Mouse (Mus musculus) liver, embryonic 15.5 days (tissue): ENCODE data around the gene Rab27a. TPM values are rescaled to one million over a fixed set of nuclear protein-coding genes. Genes with fewer than 3 reads are reported as not detected.

ENCODE experiments used
- ATAC-seq: fragments of 200-750 bp; cut with Nextera tagmentation; 2 replicates; pipeline ENCODE4 v1.8.0; 2017; ENCODE audit warnings: moderate number of reproducible peaks, mild to moderate bottlenecking, moderate library complexity; ENCODE audit not compliant: insufficient read depth
- H3K27ac ChIP-seq: fragments of 300-500 bp; sonication (generic); replicated peaks from 2 replicates; pipeline ENCODE4 v1.5.1; 2015; ENCODE audit warnings: mild to moderate bottlenecking, inconsistent platforms
- H3K27me3 ChIP-seq: fragments of 300-500 bp; sonication (generic); 2 replicates; pipeline ENCODE4 v1.6.1; 2015; ENCODE audit warnings: mild to moderate bottlenecking, inconsistent platforms
- H3K36me3 ChIP-seq: fragments of 300-500 bp; sonication (generic); replicated peaks from 2 replicates; pipeline ENCODE4 v1.6.1; 2015; ENCODE audit warnings: moderate library complexity, mild to moderate bottlenecking, inconsistent platforms
- H3K4me1 ChIP-seq: fragments of 300-500 bp; sonication (generic); replicated peaks from 2 replicates; pipeline ENCODE4 v1.6.1; 2015; ENCODE audit warnings: inconsistent platforms
- H3K4me2 ChIP-seq: fragments of 300-500 bp; sonication (generic); 2 replicates; pipeline ENCODE4 v1.6.1; 2015; ENCODE audit warnings: moderate library complexity, mild to moderate bottlenecking, inconsistent platforms
- H3K4me3 ChIP-seq: fragments of 300-500 bp; sonication (generic); replicated peaks from 2 replicates; pipeline ENCODE4 v1.5.1; 2015; ENCODE audit warnings: mild to moderate bottlenecking, inconsistent platforms
- H3K9ac ChIP-seq: fragments of 300-500 bp; sonication (generic); 2 replicates; pipeline ENCODE4 v1.6.1; 2015; ENCODE audit warnings: moderate library complexity, mild to moderate bottlenecking, inconsistent platforms
- H3K9me3 ChIP-seq: fragments of 300-500 bp; sonication (generic); replicated peaks from 2 replicates; pipeline ENCODE4 v1.6.1; 2016; ENCODE audit warnings: inconsistent platforms
- WGBS: fragments of 180-500 bp; shearing (Covaris S2); methylation state at CpG from one replicate; pipeline ENCODE4 v1.1.7; 2015; ENCODE audit warnings: mixed read lengths; ENCODE audit not compliant: insufficient replicate concordance; 5-methylcytosine and 5-hydroxymethylcytosine counted together
- polyA plus RNA-seq: library from polyadenylated mRNA; unstranded; fragments of >200 nt; fragmentation: Nextera tagmentation; extraction: Ambion mirVana; gene quantifications from 2 replicates; pipeline ENCODE4 v1.2.1, GENCODE M21; 2015

Rab27a gene
- 6.6 and 7.5 TPM in 2 replicates for polyA plus RNA-seq

DNA sequence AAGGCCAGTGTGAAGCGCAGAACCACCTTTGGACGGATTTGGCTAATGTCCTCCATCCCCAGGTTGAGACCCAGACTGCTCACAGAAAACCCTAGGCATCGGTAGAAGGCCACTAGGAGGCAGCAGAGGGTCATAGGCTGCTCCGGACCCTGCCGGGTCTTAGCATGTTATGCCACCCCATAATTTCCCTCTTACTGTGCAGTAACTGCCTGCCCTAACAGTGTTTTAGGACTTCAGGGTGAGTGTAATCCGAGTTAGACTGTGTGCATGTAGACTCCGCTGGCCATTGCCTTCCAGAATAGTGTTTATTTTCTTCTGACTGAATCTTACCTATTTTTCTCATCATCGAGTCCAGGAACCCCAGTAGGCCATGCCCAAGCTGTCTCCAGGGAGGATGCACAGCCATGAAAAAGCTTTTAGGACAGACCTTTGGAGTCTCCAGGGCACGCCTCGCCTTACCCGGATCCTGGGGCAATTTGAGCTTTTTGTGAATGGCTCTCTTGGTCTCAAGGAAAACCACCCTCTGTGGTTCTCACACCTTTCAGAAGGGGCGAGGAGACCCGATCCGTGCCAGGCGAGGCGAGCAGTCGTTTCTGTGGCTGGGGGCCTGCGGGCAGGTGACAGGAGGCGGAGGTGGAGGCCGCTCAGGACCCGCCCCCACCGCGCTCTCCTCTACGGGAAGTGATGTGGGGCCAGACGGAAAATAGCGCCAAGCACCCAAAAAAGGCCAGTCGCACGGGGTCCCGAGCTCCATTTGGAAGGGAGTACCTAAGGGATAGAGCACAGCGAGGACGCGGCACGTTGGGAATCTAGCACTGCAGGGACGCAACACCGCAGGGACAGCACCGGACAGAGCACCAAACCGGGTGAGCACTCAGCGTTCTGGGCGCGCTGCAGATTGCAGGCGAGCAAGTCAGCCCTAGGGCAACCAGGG, at the start of gene Rab27a:
Rab27a (plus strand) TSS at position 709 of the 934 bp plus-strand sequence.
- H3K9me3 ChIP-seq: no peaks in the 10 kb centered on the region
- H3K4me2 ChIP-seq: peak within 1 kb of the TSS; percentile 86
- H3K27ac ChIP-seq: peak within 1 kb of the TSS; percentile 45
- peak within 1 kb of the TSS; percentile 46 for H3K9ac ChIP-seq
- H3K4me3 ChIP-seq: peak within 1 kb of the TSS; percentile 60
- no peaks in the 10 kb centered on the region for H3K36me3 ChIP-seq
- 2% methylated on average over 41 of the region's 41 CpGs for whole genome bisulfite sequencing
- peaks cover 30% of the 10 kb centered on the region for H3K4me1 ChIP-seq
- ATAC-seq: peak; percentile 61
- H3K27me3 ChIP-seq: no peaks in the 10 kb centered on the region

DNA sequence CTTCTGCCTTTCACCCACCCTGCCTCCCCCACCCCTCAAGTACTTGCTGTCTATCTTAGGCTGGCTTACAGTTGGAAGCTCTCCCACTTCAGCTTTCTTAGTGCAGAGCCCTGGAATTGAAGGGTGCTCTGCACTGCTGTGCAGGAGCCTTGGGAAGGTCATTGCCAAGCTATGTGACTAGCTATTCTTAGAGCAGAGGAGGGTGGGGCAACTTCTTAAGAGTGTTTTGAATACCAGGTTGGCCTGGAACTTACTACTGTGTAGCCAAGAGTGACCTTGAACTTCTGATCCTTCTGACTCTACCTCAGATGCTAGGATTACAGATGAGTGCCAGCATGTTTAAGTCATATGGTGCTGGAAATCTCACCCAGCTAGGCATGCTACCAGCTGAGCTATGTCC, 48.5 kb upstream of the Rab27a start:
- Histone ChIP-seq H3K4me1 (peaks cover under 1% of the 10 kb centered on the region; the same call in 1 of the 2 replicates), H3K27me3 (no peaks in the 10 kb centered on the region), H3K9me3 (no peaks in the 10 kb centered on the region), H3K4me2 (no peak overlapping the region), H3K27ac (no peak overlapping the region), H3K4me3 (no peak overlapping the region), H3K9ac (no peak overlapping the region), H3K36me3 (no peaks in the 10 kb centered on the region)
- no peak for ATAC-seq

DNA sequence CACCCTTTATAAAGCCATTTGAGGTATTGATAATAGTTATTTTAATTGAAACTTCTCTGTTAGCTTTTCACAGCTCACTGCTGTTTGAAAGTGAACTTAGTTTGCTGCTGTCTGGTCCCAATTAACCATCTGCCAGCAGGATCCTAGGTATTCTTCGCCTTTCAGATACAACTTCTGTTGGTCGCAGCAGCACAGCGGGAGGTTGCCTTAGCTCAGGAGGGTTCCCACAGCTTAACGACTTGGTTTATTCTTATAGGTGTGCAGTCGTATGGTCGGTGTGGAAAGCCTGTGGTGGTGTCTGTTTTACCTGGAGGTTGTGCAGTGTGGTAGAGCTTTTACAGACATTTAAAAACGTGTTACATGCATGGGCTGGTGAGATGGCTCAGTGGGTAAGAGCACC, 47.8 kb upstream of the Rab27a start:
- no peak overlapping the region for H3K4me2 ChIP-seq
- H3K27ac ChIP-seq: no peak overlapping the region
- no peaks in the 10 kb centered on the region for H3K36me3 ChIP-seq
- no peak overlapping the region for H3K9ac ChIP-seq
- no peaks in the 10 kb centered on the region for H3K4me1 ChIP-seq
- WGBS: 64% methylated on average over 7 of the region's 7 CpGs
- H3K4me3 ChIP-seq: no peak overlapping the region
- no peaks in the 10 kb centered on the region for H3K9me3 ChIP-seq
- ATAC-seq: no peak
- H3K27me3 ChIP-seq: no peaks in the 10 kb centered on the region

DNA sequence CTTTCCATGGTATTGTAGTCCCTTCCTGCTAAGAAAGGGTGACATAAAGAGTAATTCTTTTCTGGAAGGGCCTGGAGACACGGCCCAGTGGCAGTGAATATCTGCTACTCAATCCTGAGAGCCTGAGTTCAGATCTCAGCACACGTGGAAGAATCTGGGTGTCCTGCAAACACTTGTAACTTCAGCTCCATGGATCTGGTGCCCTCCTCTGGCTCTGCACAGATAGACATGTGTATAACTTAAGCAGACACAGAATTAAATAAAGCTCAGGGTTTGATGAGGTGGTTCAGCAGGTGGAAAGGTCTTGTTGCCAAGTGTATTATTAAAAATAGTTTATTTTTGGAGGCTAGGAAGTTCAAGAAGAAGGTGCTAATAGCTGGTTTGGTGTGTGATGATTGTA, 44.2 kb upstream of the Rab27a start:
- no peak overlapping the region for H3K9ac ChIP-seq
- H3K4me1 ChIP-seq: no peaks in the 10 kb centered on the region
- no peak overlapping the region for H3K27ac ChIP-seq
- H3K9me3 ChIP-seq: no peaks in the 10 kb centered on the region
- H3K27me3 ChIP-seq: no peaks in the 10 kb centered on the region
- no peak overlapping the region for H3K4me3 ChIP-seq
- ATAC-seq: no peak
- H3K36me3 ChIP-seq: no peaks in the 10 kb centered on the region
- WGBS: 48% methylated on average over 2 of the region's 2 CpGs
- no peak overlapping the region for H3K4me2 ChIP-seq

DNA sequence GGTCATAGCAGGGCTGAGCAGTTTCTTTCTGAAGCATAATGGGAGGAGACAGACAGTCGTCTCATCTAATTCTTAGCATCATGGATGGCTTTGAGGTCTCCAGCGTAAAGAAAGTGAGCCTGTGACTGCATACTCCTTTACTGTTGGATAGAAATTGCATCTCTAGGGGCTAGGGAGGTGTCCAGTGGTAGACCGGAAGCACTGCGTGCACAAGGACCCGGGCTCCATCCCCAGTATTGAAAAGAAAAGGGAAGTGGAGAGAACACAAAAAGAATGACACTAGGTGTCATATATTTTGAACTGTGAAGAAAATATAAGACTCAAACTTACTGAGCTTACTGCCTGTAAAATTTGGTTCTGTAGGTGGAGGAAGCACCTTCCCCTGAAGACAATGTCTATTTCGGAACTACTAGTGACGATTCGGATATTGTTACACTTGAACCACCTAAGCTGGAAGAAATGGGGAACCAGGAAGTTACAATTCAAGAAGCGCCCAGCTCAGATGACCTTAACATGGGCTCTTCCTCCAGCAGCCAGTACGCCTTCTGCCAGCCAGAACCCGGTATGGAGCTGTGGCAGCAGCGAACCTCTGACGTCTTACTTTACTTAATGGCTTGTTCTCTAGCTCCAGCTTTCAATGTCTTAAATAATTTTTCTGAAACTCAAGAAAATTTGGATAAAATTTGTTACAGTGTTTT, 43.2 kb upstream of the Rab27a start:
- Histone ChIP-seq H3K27ac (peak overlapping the region; percentile 24; the same call in 1 of the 2 replicates), H3K4me1 (no peaks in the 10 kb centered on the region)
- WGBS: 60% methylated on average over 13 of the region's 13 CpGs

DNA sequence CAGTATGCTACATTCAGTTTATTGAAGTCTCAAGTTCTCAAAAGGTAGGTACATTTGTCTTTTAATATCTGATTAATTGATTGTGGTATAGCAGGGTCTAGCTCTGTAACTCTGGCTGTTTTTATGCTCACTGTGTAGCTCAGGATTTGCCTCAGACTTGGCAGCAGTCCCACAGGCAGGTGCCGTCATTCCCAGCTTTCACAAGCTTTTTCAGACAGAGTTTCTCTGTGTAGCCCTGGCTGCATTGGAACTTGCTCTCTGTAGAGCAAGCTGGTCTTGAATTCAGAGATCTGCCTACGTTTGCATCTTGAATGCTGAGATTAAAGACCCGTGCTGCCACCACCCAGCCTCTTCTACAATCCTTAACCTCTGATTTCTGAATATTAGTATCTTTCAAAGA, 42.5 kb upstream of the Rab27a start:
- H3K4me3 ChIP-seq: no peak overlapping the region
- no peak for ATAC-seq
- H3K27me3 ChIP-seq: no peaks in the 10 kb centered on the region
- 56% methylated on average over 3 of the region's 3 CpGs for WGBS
- no peak overlapping the region for H3K9ac ChIP-seq
- peak overlapping the region; percentile 24; the same call in 1 of the 2 replicates for H3K27ac ChIP-seq
- H3K4me2 ChIP-seq: no peak overlapping the region
- H3K9me3 ChIP-seq: no peaks in the 10 kb centered on the region
- H3K4me1 ChIP-seq: no peaks in the 10 kb centered on the region
- H3K36me3 ChIP-seq: peaks cover 8% of the 10 kb centered on the region

More for the DNA sequence above, 43.2 kb upstream of the Rab27a start:
- Histone ChIP-seq H3K9me3 (no peaks in the 10 kb centered on the region), H3K27me3 (no peaks in the 10 kb centered on the region), H3K4me2 (no peak overlapping the region), H3K36me3 (peaks cover 8% of the 10 kb centered on the region), H3K4me3 (no peak overlapping the region), H3K9ac (no peak overlapping the region)
- ATAC-seq: no peak

DNA sequence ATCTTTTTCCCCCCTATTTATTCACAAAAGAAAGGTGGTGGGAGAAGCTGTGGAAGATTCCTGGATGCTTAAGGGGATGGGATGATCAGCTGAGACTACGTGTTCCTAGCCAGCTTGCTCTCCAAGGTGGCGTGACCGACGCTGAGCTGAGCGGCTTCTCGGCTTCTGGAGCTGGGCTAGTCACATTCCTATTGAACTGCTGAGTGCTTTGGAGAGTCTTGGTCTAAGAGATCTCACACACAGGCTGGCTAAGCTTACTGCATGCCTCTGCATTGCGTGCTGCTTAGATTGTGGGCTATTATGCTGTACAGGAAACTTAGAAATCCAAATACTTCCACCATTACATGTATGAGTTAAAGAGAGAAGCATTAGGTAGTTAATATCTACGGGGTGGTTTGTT, 40.6 kb upstream of the Rab27a start:
- Histone ChIP-seq H3K27ac (no peak overlapping the region), H3K36me3 (peaks cover 8% of the 10 kb centered on the region), H3K9me3 (no peaks in the 10 kb centered on the region), H3K4me3 (no peak overlapping the region), H3K27me3 (no peaks in the 10 kb centered on the region), H3K4me2 (no peak overlapping the region), H3K4me1 (no peaks in the 10 kb centered on the region), H3K9ac (no peak overlapping the region)
- no peak for ATAC-seq
- WGBS: 82% methylated on average over 8 of the region's 8 CpGs

DNA sequence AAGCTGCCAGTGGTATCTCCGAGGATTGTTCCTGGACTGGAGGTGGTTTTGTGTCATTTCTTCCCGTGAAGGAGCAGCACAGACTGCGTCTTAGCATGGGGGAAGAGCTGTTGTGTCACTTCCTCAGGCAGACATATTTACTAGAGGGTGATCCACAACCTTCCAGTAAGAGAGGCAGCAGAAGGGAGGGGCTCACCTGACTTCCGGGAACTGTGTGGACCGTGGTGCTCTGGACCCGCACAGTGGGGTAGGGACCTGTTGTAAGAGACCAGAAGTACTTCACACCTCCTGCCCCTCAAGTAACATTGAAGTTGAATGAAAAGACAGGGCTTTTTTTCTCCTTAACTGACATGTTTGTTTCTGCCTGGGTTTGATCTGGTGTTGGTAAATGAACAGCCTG, 39.5 kb upstream of the Rab27a start:
- Histone ChIP-seq H3K9me3 (no peaks in the 10 kb centered on the region), H3K36me3 (peaks cover 12% of the 10 kb centered on the region), H3K9ac (no peak overlapping the region), H3K4me2 (no peak overlapping the region), H3K27me3 (no peaks in the 10 kb centered on the region), H3K4me1 (no peaks in the 10 kb centered on the region), H3K27ac (no peak overlapping the region), H3K4me3 (no peak overlapping the region)
- 70% methylated on average over 6 of the region's 6 CpGs for WGBS
- ATAC-seq: no peak

DNA sequence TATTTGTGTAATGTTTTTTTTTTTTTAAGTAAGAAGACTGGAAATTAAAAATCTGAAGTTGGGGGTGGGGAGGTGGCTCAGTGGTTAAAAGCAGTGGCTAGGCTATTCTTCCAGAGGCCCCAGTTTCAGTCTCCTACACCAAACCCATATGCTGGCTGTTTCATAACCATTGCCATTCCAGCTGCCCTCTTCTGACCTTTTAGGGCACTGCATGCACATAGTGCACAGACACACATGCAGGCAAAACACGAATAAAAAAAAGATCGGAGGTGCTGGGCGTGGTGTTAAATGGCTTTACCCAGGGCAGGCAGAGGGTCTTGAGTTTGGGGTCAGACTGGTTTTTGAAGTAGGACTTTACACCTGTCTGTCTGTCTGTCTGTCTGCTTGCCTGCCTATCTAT, 38.5 kb upstream of the Rab27a start:
- Histone ChIP-seq H3K4me3 (no peak overlapping the region), H3K4me1 (no peaks in the 10 kb centered on the region), H3K9ac (no peak overlapping the region), H3K36me3 (peaks cover 19% of the 10 kb centered on the region), H3K9me3 (no peaks in the 10 kb centered on the region), H3K4me2 (no peak overlapping the region), H3K27me3 (no peaks in the 10 kb centered on the region), H3K27ac (no peak overlapping the region)
- ATAC-seq: no peak
- WGBS: 75% methylated on average over 3 of the region's 3 CpGs

DNA sequence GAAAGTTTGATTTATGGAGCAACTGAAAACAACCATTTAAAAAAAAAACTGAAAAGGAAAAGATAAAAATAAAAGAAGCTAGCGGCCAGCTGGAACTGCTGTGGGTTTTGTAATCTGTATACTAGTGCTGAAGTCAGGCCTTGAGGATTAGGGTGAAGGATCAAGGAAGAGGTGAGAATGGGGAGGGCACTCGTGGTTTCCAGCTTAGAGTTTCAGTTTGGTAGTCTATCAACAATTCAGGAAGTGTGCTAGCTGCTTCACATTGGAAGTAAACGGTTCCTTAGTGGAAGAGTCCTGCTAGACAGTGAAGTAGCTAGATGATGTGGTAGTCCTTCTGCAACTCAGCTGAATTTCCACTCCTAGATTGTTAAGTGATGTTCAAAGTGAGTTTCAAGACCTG, 36.3 kb upstream of the Rab27a start:
- Histone ChIP-seq H3K27me3 (no peaks in the 10 kb centered on the region), H3K27ac (no peak overlapping the region), H3K4me1 (no peaks in the 10 kb centered on the region), H3K9me3 (no peaks in the 10 kb centered on the region), H3K36me3 (peaks cover 35% of the 10 kb centered on the region), H3K4me3 (no peak overlapping the region), H3K9ac (no peak overlapping the region), H3K4me2 (no peak overlapping the region)
- WGBS: 33% methylated on average over 3 of the region's 3 CpGs
- ATAC-seq: no peak

DNA sequence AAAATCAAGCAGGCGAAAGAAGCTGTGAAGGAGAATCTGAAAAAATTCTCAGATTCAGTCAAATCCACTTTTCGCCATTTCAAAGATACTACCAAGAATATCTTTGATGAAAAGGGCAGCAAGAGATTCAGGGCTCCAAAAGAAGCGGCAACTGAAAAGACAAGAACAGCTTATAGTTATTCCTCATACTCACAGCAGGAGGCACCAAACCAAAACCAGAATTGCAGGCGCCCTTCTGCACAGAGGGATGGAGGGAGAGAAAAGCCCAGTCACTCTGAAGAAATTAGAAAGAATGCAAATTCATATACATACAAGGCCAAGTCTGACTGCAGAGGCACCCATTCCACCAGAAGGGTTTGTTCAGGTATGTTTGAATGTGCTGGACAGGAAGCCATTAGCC, 32.0 kb upstream of the Rab27a start:
- no peak overlapping the region for H3K27ac ChIP-seq
- H3K4me3 ChIP-seq: no peak overlapping the region
- no peaks in the 10 kb centered on the region for H3K4me1 ChIP-seq
- H3K27me3 ChIP-seq: no peaks in the 10 kb centered on the region
- H3K9me3 ChIP-seq: no peaks in the 10 kb centered on the region
- peaks cover 57% of the 10 kb centered on the region for H3K36me3 ChIP-seq
- H3K4me2 ChIP-seq: no peak overlapping the region
- ATAC-seq: no peak
- WGBS: 81% methylated on average over 4 of the region's 4 CpGs
- H3K9ac ChIP-seq: no peak overlapping the region
